Mouse (Mus musculus) C2C12 (cell line): Measurements from ENCODE around the gene Mios. TPM values are rescaled to one million over a fixed set of nuclear protein-coding genes. Genes with fewer than 3 reads are reported as not detected.

Experiments used
- H3K27me3 ChIP-seq: one replicate; pipeline ENCODE4 v1.6.1; 2011; ENCODE audit not compliant: control insufficient read depth, insufficient read depth, insufficient read length
- H3K36me3 ChIP-seq: one replicate; pipeline ENCODE4 v1.6.1; 2011; ENCODE audit not compliant: control insufficient read depth, insufficient read depth
- H3K4me3 ChIP-seq: one replicate; pipeline ENCODE4 v1.5.1; 2011; ENCODE audit warnings: mild to moderate bottlenecking, control low read depth; ENCODE audit not compliant: poor library complexity, insufficient read depth, severe bottlenecking
- H3K79me2 ChIP-seq: one replicate; pipeline ENCODE4 v1.6.1; 2011; ENCODE audit not compliant: control insufficient read depth, insufficient read depth
- H3K79me3 ChIP-seq: one replicate; pipeline ENCODE4 v1.6.1; 2011; ENCODE audit warnings: low read depth, control low read depth
- H3ac ChIP-seq: one replicate; pipeline ENCODE3; 2011; ENCODE audit warnings: low read depth; ENCODE audit not compliant: control insufficient read depth, insufficient read length
- CEBPB ChIP-seq: IDR thresholded peaks from one replicate; pipeline ENCODE4 v1.6.1; 2011; ENCODE audit warnings: low read depth, mild to moderate bottlenecking, control low read depth, moderate library complexity
- CTCF ChIP-seq: IDR thresholded peaks from one replicate; pipeline ENCODE4 v1.5.1; 2011; ENCODE audit not compliant: control insufficient read depth, insufficient read depth, insufficient read length
- FOSL1 ChIP-seq: IDR thresholded peaks from one replicate; pipeline ENCODE4 v1.8.0; 2011; ENCODE audit warnings: mild to moderate bottlenecking, low read length; ENCODE audit not compliant: poor library complexity, insufficient read depth, severe bottlenecking
- MAX ChIP-seq: IDR thresholded peaks from one replicate; pipeline ENCODE4 v1.6.1; 2011; ENCODE audit warnings: mild to moderate bottlenecking, control low read depth
- MYOD1 ChIP-seq: IDR thresholded peaks from one replicate; pipeline ENCODE4 v1.6.1; 2011; ENCODE audit warnings: low read depth; ENCODE audit not compliant: control insufficient read depth, insufficient read length
- MYOG ChIP-seq: IDR thresholded peaks from one replicate; pipeline ENCODE4 v1.6.1; 2011; ENCODE audit not compliant: control insufficient read depth, insufficient read length; ENCODE audit errors: extremely low read depth
- USF1 ChIP-seq: IDR thresholded peaks from one replicate; pipeline ENCODE4 v1.6.1; 2011; ENCODE audit warnings: low read depth, mild to moderate bottlenecking, control low read depth, moderate library complexity
- polyA plus RNA-seq: library from polyadenylated mRNA; unstranded; fragments of >200 nt; fragmentation: generic; extraction: Trizol; gene quantifications from one replicate; pipeline ENCODE4 v1.2.1, GENCODE M21; 2012; ENCODE audit warnings: missing spikeins

The Mios gene
- polyA plus RNA-seq, 1 experiment = 4.0 TPM

GRCm38 (mm10) chr6:8175346-8175745, 33.7 kb upstream of the Mios start:
- Histone ChIP-seq H3ac (no peak overlapping the region), H3K36me3 (no peaks in the 10 kb centered on the region), H3K27me3 (no peaks in the 10 kb centered on the region), H3K79me2 (no peaks in the 10 kb centered on the region), H3K79me3 (no peaks in the 10 kb centered on the region), H3K4me3 (no peak overlapping the region)
- TF ChIP-seq MAX (no peak), CEBPB (no peak), MYOG (no peak), USF1 (no peak), MYOD1 (no peak), CTCF (no peak), FOSL1 (no peak)

GRCm38 (mm10) chr6:8176116-8176515, 32.9 kb upstream of the Mios start:
- Histone ChIP-seq H3K27me3 (no peaks in the 10 kb centered on the region), H3K36me3 (no peaks in the 10 kb centered on the region), H3ac (no peak overlapping the region), H3K79me2 (no peaks in the 10 kb centered on the region), H3K79me3 (no peaks in the 10 kb centered on the region), H3K4me3 (no peak overlapping the region)
- TF ChIP-seq USF1 (no peak), CTCF (no peak), FOSL1 (no peak), MYOD1 (no peak), MYOG (no peak), CEBPB (no peak), MAX (no peak)

- Histone ChIP-seq H3K79me3 (no peaks in the 10 kb centered on the region), H3ac (no peak overlapping the region), H3K4me3 (no peak overlapping the region), H3K27me3 (no peaks in the 10 kb centered on the region), H3K36me3 (no peaks in the 10 kb centered on the region), H3K79me2 (no peaks in the 10 kb centered on the region)
- TF ChIP-seq MYOG = no peak
- no peak for TF ChIP-seq USF1
- no peak for TF ChIP-seq CTCF
- TF ChIP-seq MAX = no peak
- TF ChIP-seq CEBPB = no peak
- TF ChIP-seq MYOD1 = no peak
- no peak for TF ChIP-seq FOSL1
These were observed 30.6 kb upstream of the Mios start for GRCm38 (mm10) chr6:8178397-8178941.

- H3K27me3 ChIP-seq = no peaks in the 10 kb centered on the region
- no peaks in the 10 kb centered on the region for H3K36me3 ChIP-seq
- no peaks in the 10 kb centered on the region for H3K79me3 ChIP-seq
- H3K79me2 ChIP-seq = no peaks in the 10 kb centered on the region
- no peak overlapping the region for H3ac ChIP-seq
- TF ChIP-seq CTCF (no peak), MYOG (no peak), CEBPB (no peak), MYOD1 (no peak), USF1 (no peak), FOSL1 (no peak), MAX (no peak)
- no peak overlapping the region for H3K4me3 ChIP-seq
These were observed 20.3 kb upstream of the Mios start for GRCm38 (mm10) chr6:8188599-8189233.

- H3K79me2 ChIP-seq = no peaks in the 10 kb centered on the region
- no peak overlapping the region for H3ac ChIP-seq
- no peaks in the 10 kb centered on the region for H3K36me3 ChIP-seq
- H3K4me3 ChIP-seq = no peak overlapping the region
- no peaks in the 10 kb centered on the region for H3K79me3 ChIP-seq
- TF ChIP-seq MYOG = no peak
- TF ChIP-seq FOSL1 = no peak
- no peaks in the 10 kb centered on the region for H3K27me3 ChIP-seq
These were observed 19.1 kb upstream of the Mios start for GRCm38 (mm10) chr6:8189917-8190316.

DNA sequence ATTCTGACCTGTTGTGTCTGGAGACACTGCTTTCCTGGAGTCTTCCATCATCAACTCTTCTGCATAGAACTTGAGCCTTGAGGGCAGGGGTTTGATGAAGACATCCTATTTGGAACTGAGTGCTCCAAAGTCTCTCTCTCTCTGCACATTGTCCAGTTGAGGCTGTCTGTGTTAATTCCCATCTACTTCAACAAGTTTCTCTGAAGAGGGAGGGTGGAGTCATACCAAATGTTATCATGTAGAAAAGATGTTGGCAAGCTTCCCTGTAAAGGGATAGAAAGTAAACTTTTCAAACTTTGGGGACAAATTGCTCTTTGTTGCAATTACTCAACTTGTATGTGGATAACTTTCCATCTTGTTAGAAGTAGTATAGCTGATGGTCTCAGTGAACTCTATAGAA, 16.5 kb upstream of the Mios start, which contains the start of gene Col28a1:
Gene Col28a1 (minus strand): TSS at position 101 of the 400 bp plus-strand sequence.
- no peaks in the 10 kb centered on the region for H3K79me2 ChIP-seq
- no peak for TF ChIP-seq USF1
- no peak for TF ChIP-seq FOSL1
- TF ChIP-seq MYOD1 = no peak
- TF ChIP-seq CEBPB = no peak
- TF ChIP-seq CTCF = no peak
- H3K4me3 ChIP-seq = no peak within 1 kb of the TSS
- no peaks in the 10 kb centered on the region for H3K27me3 ChIP-seq
- H3K79me3 ChIP-seq = no peaks in the 10 kb centered on the region
- no peaks in the 10 kb centered on the region for H3K36me3 ChIP-seq
- H3ac ChIP-seq = no peak within 1 kb of the TSS
